Mouse (Mus musculus) embryonic fibroblast, embryonic 13.5 days (primary cell): ENCODE measurements around the gene Ucn.

Experiments
- CTCF ChIP-seq: IDR thresholded peaks from 2 replicates; pipeline ENCODE4 v1.5.1; 2011; ENCODE audit warnings: mild to moderate bottlenecking, control low read depth, low read length, moderate library complexity, borderline replicate concordance; ENCODE audit not compliant: insufficient read depth
- POLR2A ChIP-seq: IDR thresholded peaks from 2 replicates; pipeline ENCODE4 v1.6.1; 2011; ENCODE audit warnings: low read depth, mild to moderate bottlenecking, control low read depth, low read length, moderate library complexity

- TF ChIP-seq CTCF: no peak
- no peak for TF ChIP-seq POLR2A
Measured at GRCm38 (mm10) chr5:31168630-31169029, 30.0 kb upstream of the Ucn start.
